Mouse (Mus musculus): ENCODE data around the gene Lama2. TPM values are rescaled to one million over a fixed set of nuclear protein-coding genes. Genes with fewer than 3 reads are reported as not detected.
"Not testable (repeated sequence)": the region's sequence is repeated elsewhere in the genome, so short reads cannot be mapped to it uniquely, and the experiment has no call there.

The Lama2 gene
- polyA plus RNA-seq, 1 experiment, result 2.9 TPM

GRCm38 (mm10) chr10:26995182-26995975 is 624.2 kb downstream of the Lama2 start:
- WGBS, result 77% methylated on average over 8 of the region's 8 CpGs
- H3K27me3 ChIP-seq (ENCODE audit: control insufficient read depth, insufficient read depth, low read length), result no peaks in the 10 kb centered on the region
- H3K4me1 ChIP-seq (replicated peaks; ENCODE audit: control insufficient read depth, insufficient read depth, low read length), result no peaks in the 10 kb centered on the region
- no peak overlapping the region for H3K4me3 ChIP-seq (ENCODE audit: control insufficient read depth, insufficient read depth, low read length)
- H3K27ac ChIP-seq (ENCODE audit: control insufficient read depth, insufficient read depth, low read length), result no peak overlapping the region
- TF ChIP-seq CTCF (IDR thresholded peaks at IDR 0.05; ENCODE audit: borderline replicate concordance, control insufficient read depth, extremely low read depth, insufficient read depth, low read length, poor library complexity) (no peak), POLR2A (IDR thresholded peaks at IDR 0.05; ENCODE audit: control insufficient read depth, extremely low read depth, insufficient read depth, low read length, poor library complexity) (no peak)
- H3K36me3 ChIP-seq (ENCODE audit: control insufficient read depth, insufficient read depth, low read length), result no peaks in the 10 kb centered on the region
- DNase-seq, result peak; percentile 20

- Histone ChIP-seq H3K27ac (ENCODE audit: control insufficient read depth, insufficient read depth, low read length) (no peak overlapping the region), H3K36me3 (ENCODE audit: control insufficient read depth, insufficient read depth, low read length) (no peaks in the 10 kb centered on the region), H3K4me1 (replicated peaks; ENCODE audit: control insufficient read depth, insufficient read depth, low read length) (no peaks in the 10 kb centered on the region), H3K4me3 (ENCODE audit: control insufficient read depth, insufficient read depth, low read length) (no peak overlapping the region), H3K27me3 (ENCODE audit: control insufficient read depth, insufficient read depth, low read length) (no peaks in the 10 kb centered on the region)
- no peak for DNase-seq
- 77% methylated on average over 8 of the region's 8 CpGs for WGBS
- no peak for TF ChIP-seq POLR2A (IDR thresholded peaks at IDR 0.05; ENCODE audit: control insufficient read depth, extremely low read depth, insufficient read depth, low read length, poor library complexity)
- no peak for TF ChIP-seq CTCF (IDR thresholded peaks at IDR 0.05; ENCODE audit: borderline replicate concordance, control insufficient read depth, extremely low read depth, insufficient read depth, low read length, poor library complexity)
Observed at GRCm38 (mm10) chr10:26993971-26994761, 625.4 kb downstream of the Lama2 start.

GRCm38 (mm10) chr10:26985451-26985850 is 634.1 kb downstream of the Lama2 start:
- no peak for DNase-seq
- Histone ChIP-seq H3K4me3 (ENCODE audit: control insufficient read depth, insufficient read depth, low read length) (no peak overlapping the region), H3K4me1 (replicated peaks; ENCODE audit: control insufficient read depth, insufficient read depth, low read length) (no peaks in the 10 kb centered on the region), H3K27ac (ENCODE audit: control insufficient read depth, insufficient read depth, low read length) (no peak overlapping the region), H3K27me3 (ENCODE audit: control insufficient read depth, insufficient read depth, low read length) (no peaks in the 10 kb centered on the region), H3K36me3 (ENCODE audit: control insufficient read depth, insufficient read depth, low read length) (no peaks in the 10 kb centered on the region)
- TF ChIP-seq CTCF (IDR thresholded peaks at IDR 0.05; ENCODE audit: borderline replicate concordance, control insufficient read depth, extremely low read depth, insufficient read depth, low read length, poor library complexity), result no peak
- no peak for TF ChIP-seq POLR2A (IDR thresholded peaks at IDR 0.05; ENCODE audit: control insufficient read depth, extremely low read depth, insufficient read depth, low read length, poor library complexity)
- WGBS, result 55% methylated on average over 1 of the region's 1 CpGs

GRCm38 (mm10) chr10:26984082-26984481 is 635.5 kb downstream of the Lama2 start:
- 92% methylated on average over 5 of the region's 5 CpGs for WGBS
- H3K4me1 ChIP-seq (replicated peaks; ENCODE audit: control insufficient read depth, insufficient read depth, low read length); H3K4me3 ChIP-seq (ENCODE audit: control insufficient read depth, insufficient read depth, low read length): not testable (repeated sequence)

GRCm38 (mm10) chr10:26983583-26983982 is 636.0 kb downstream of the Lama2 start:
- H3K27me3 ChIP-seq (ENCODE audit: control insufficient read depth, insufficient read depth, low read length), result no peaks in the 10 kb centered on the region
- no peak for TF ChIP-seq CTCF (IDR thresholded peaks at IDR 0.05; ENCODE audit: borderline replicate concordance, control insufficient read depth, extremely low read depth, insufficient read depth, low read length, poor library complexity)
- H3K36me3 ChIP-seq (ENCODE audit: control insufficient read depth, insufficient read depth, low read length), result no peaks in the 10 kb centered on the region
- H3K27ac ChIP-seq (ENCODE audit: control insufficient read depth, insufficient read depth, low read length), result no peak overlapping the region
- H3K4me1 ChIP-seq (replicated peaks; ENCODE audit: control insufficient read depth, insufficient read depth, low read length), result no peaks in the 10 kb centered on the region
- 91% methylated on average over 1 of the region's 1 CpGs for WGBS
- DNase-seq, result no peak
- no peak overlapping the region for H3K4me3 ChIP-seq (ENCODE audit: control insufficient read depth, insufficient read depth, low read length)

More at GRCm38 (mm10) chr10:26984082-26984481, 635.5 kb downstream of the Lama2 start:
- not testable (repeated sequence) for DNase-seq; H3K27me3 ChIP-seq (ENCODE audit: control insufficient read depth, insufficient read depth, low read length); H3K36me3 ChIP-seq (ENCODE audit: control insufficient read depth, insufficient read depth, low read length); H3K27ac ChIP-seq (ENCODE audit: control insufficient read depth, insufficient read depth, low read length)

- no peaks in the 10 kb centered on the region for H3K36me3 ChIP-seq (ENCODE audit: control insufficient read depth, insufficient read depth, low read length)
- WGBS, result 92% methylated on average over 2 of the region's 2 CpGs
- no peak for DNase-seq
- no peaks in the 10 kb centered on the region for H3K4me1 ChIP-seq (replicated peaks; ENCODE audit: control insufficient read depth, insufficient read depth, low read length)
- no peak overlapping the region for H3K27ac ChIP-seq (ENCODE audit: control insufficient read depth, insufficient read depth, low read length)
- no peak overlapping the region for H3K4me3 ChIP-seq (ENCODE audit: control insufficient read depth, insufficient read depth, low read length)
- no peaks in the 10 kb centered on the region for H3K27me3 ChIP-seq (ENCODE audit: control insufficient read depth, insufficient read depth, low read length)
- TF ChIP-seq POLR2A (IDR thresholded peaks at IDR 0.05; ENCODE audit: control insufficient read depth, extremely low read depth, insufficient read depth, low read length, poor library complexity) (no peak), CTCF (IDR thresholded peaks at IDR 0.05; ENCODE audit: borderline replicate concordance, control insufficient read depth, extremely low read depth, insufficient read depth, low read length, poor library complexity) (no peak)
Observed at GRCm38 (mm10) chr10:26982621-26983020, 636.9 kb downstream of the Lama2 start.
